Mouse (Mus musculus) neutrophil, adult 59 days (primary cell): ENCODE data around the gene Ppp1r11. TPM values are rescaled to one million over a fixed set of nuclear protein-coding genes. Genes with fewer than 3 reads are reported as not detected.

Source experiments
- total RNA-seq, 2 experiments: library from RNA; stranded (reverse); gene quantifications; 1 replicate in 1 of 2; 2 replicates in 1 of 2; pipeline ENCODE4 v1.2.4; 2023

Ppp1r11 gene
- total RNA-seq, result 10 to 100 TPM; 35.3 to 41.2 TPM

DNA sequence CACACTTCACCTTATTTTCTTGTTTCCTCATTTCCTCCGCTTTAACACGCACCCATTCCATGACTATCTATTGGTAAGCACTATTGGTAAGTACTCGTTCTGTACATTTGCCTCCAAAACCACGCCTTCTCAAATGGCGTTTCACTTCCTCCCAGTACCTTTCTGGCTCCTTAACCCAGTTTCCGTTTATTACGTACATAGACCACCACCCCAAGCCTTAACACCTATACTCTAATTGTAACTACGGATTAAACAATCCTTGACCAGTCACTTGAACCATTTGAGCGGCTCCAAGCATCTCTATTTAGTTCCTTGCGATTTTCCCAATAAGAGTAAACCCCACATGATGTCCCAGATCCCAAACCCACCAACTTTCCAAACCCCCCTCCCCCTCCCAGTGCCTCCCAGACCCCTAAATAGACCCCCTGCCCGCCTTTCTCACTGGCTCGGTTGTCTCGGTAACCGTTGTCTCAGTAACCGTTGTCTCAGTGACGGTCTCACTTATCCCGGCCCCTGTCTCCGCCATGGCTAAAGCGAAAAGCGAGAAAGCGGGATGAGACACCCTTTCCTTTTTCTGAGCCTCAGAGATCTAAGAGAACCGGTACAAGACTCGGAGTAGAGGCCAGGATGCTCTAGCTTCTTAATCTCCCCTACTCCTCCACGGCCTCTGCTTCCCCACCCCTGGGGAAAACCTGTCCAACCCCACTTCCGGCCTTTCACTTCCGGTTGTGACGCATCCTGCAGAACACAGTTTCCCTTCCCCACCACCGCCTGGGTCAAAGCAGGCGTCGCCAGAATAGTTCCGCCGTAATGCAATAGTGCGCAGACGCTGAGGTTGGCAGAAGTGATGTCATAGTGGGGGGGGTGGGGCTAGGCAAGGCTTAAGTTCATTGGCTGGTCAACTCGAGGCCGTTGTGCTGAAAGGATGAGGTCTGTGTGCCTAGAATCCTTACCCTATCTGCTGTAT, at the start of gene Ppp1r11:
TSS of gene Ppp1r11 (minus strand) at position 761 of the 967 bp plus-strand sequence.

DNA sequence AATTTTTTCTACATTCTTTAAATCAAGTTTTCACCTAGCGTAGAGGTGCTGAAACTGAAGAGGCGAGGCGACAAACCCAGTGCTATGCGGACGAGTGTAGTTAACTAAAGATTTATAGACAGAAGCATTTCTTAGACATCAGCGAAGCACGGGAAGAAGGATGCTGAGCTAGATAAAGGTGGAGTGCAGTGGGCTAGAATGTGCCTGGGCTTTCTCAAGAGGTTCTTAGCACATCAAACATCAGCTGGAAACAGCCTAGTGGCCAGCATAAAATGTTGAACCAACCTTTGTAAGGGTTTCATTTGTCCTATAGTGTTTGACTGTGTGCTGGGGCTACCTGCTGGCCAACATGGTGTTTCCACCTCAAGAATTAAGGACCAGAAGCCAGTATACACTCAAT, 49.3 kb upstream of the Ppp1r11 start, which contains the start of gene Zfp57:
TSS of gene Zfp57 (plus strand) at position 301 of the 400 bp plus-strand sequence.

DNA sequence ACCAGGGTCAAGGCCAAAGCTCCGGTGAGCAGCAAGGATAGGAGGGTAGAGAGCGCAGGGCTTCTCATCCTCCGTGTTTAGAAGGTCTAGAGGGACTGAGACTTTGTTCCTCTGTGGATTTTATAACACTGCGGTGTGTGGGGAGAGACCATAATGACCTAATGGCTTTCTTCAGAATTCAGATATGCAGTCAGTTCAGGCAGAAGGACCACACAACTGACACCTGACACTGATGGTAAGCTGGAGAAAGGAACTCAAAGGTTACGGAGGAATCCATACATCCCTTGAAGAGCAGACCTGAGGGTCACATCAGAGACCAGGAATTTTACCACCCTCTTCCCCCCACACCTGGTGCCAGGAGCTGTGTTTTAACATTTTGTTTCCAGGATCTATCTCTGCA, 37.9 kb upstream of the Ppp1r11 start, which contains the start of gene H2-M5:
TSS of gene H2-M5 (minus strand) at position 101 of the 400 bp plus-strand sequence.

DNA sequence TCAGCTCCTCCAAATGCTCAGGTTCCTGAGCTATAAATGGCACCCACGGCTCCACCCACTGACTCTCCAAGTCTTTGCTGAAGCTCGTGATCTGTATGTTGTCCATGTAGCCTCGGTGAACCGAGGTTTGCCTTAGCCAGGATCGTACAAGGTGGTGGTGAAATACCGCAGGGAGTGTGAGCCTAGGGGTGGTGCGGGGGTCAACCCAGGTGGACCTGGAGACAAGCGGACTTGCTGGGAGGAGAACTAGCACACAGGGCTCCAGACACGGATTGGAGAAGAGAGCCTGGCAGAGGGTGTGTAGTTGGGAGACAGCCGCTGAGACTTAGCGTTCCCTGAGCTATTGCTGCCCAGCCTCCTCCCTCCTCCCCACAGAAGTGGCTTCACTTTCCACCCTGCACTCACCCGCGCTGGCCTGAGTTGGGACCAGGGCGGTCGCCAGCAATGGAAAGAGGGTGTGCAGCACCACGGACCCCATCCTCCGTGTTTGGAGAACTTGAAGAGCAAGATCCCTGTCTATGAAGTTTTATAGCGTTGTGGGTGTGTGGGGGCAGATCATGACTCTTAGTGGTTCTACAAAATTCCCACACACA, 29.8 kb upstream of the Ppp1r11 start, which contains the start of gene 2410137M14Rik:
TSS of gene 2410137M14Rik (minus strand) at position 17 of the 593 bp plus-strand sequence.

DNA sequence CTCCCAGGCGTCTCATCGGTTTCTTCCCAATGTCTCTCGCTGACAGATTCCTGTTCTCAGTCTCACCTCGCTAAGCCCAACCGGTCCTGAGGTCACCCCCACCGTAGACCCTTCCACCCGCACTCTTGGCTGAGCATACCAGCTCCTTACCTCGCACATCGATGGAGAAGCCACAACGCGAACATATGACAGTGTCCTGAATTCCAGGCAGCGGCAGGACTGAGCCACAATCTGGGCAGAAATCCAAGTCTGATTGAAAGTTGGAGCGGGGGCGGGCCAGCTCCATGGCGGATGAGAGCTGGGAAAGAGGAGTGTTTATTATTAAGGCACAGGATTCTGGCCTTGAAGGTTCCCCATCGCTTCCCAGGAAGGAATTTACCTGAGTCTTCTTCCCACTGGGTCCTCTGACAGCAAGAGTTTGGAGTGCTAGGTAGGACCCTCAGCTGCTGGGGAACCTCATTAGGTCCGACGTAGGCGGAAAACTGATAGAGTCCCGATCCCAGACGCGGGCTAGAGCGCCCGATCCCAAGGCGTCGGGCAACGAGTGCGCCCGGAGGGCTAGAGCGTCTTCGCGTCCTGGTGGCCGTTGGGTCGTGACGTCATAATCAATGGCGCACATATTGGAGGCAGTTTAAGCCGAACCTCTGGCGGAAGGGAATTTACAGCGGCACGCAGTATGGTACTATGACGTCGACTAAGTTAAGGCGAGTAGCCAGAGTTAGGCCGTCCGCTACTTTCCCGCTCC, 6.6 kb upstream of the Ppp1r11 start, which contains the start of the genes Znrd1 and Znrd1as:
TSS of gene Znrd1 (minus strand) at position 561 of the 745 bp plus-strand sequence.
TSS of gene Znrd1as (plus strand) at position 594 of the 745 bp plus-strand sequence.

DNA sequence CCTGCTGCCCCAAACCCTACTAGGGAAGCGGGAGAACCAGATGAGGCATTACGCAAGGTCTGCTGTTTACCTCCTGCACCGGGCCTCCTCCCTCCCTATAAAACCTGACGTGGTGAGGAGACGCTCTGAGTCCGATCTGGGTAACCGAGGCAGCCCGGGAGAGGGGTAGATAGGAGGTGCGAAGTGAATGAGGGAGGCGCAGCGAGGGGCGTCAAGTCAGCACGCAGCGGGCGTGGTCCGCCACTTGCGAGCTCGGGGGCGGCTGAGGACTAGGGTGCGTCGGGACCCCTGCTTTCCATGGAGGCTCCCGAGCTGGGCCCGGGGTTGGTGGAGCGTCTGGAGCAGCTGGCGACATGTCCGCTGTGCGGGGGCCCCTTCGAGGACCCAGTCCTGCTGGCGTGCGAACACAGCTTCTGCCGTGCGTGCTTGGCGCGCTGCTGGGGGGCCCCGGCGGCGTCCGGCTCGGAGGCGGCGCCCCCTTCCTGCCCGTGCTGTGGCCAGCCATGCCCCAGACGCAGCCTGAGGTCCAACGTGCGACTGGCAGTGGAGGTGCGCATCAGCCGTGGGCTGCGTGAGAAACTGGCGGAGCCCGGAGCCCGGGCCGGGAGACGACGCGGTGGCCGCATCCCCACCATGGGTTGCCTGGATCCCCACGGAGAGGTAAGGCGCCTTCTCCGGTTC, 8.6 kb downstream of the Ppp1r11 start, which contains the start of gene Rnf39:
TSS of gene Rnf39 (plus strand) at position 128 of the 681 bp plus-strand sequence.

Other genes starting within 250 kb of the Ppp1r11 start
- not detected for gene H2-M10.5, start 178.8 kb downstream of the Ppp1r11 start, total RNA-seq
- gene H2-M10.6, start 139.6 kb downstream of the Ppp1r11 start, total RNA-seq, result not detected
- 10 to 100 TPM; 35.8 to 40.7 TPM for gene Trim26, start 114.6 kb downstream of the Ppp1r11 start, total RNA-seq
- not detected for gene Trim15, start 84.5 kb downstream of the Ppp1r11 start, total RNA-seq
- 1 to 10 TPM; 3.2 to 7.3 TPM for gene Trim10, start 82.2 kb downstream of the Ppp1r11 start, total RNA-seq
- not detected for gene Trim40, start 61.6 kb downstream of the Ppp1r11 start, total RNA-seq
- not detected for gene Trim31, start 53.6 kb downstream of the Ppp1r11 start, total RNA-seq
- not detected for gene Rnf39, start 8.8 kb downstream of the Ppp1r11 start, total RNA-seq
- 10 to 100 TPM; 30.2 to 31.6 TPM for gene Znrd1, start 6.8 kb upstream of the Ppp1r11 start, total RNA-seq
- gene Znrd1as, start 6.9 kb upstream of the Ppp1r11 start, total RNA-seq, result 1 to 10 TPM in 1 of 2 experiments, under 1 TPM in 1; 0.71 to 1.4 TPM
- gene 2410137M14Rik, start 29.5 kb upstream of the Ppp1r11 start, total RNA-seq, result not detected
- gene H2-M5, start 37.8 kb upstream of the Ppp1r11 start, total RNA-seq, result not detected
- gene Zfp57, start 49.4 kb upstream of the Ppp1r11 start, total RNA-seq, result not detected
- not detected for gene Mog, start 71.7 kb upstream of the Ppp1r11 start, total RNA-seq
- gene Gabbr1, start 94.2 kb upstream of the Ppp1r11 start, total RNA-seq, result 100 to 1,000 TPM; 119 to 127 TPM
- not detected for gene Olfr90, start 136.8 kb upstream of the Ppp1r11 start, total RNA-seq
- gene Olfr91, start 146.5 kb upstream of the Ppp1r11 start, total RNA-seq, result not detected
- gene Olfr92, start 168.3 kb upstream of the Ppp1r11 start, total RNA-seq, result not detected
- not detected for gene Olfr93, start 209.8 kb upstream of the Ppp1r11 start, total RNA-seq
- gene Ubd, start 242.2 kb upstream of the Ppp1r11 start, total RNA-seq, result not detected
- gene Olfr94, start 249.3 kb upstream of the Ppp1r11 start, total RNA-seq, result not detected